Mouse (Mus musculus) small intestine, adult 2 months (tissue): ENCODE data around the gene Adap1.

Experiments used
- CTCF ChIP-seq: fragments of 200-500 bp; IDR thresholded peaks from 2 replicates; pipeline ENCODE4 v1.5.1; 2012; ENCODE audit warnings: low read depth, mild to moderate bottlenecking, control low read depth, inconsistent platforms, low read length, moderate library complexity, mixed read lengths; ENCODE audit not compliant: insufficient replicate concordance, insufficient read length; ENCODE audit errors: extremely low read depth
- POLR2A ChIP-seq: fragments of 200-500 bp; IDR thresholded peaks from 2 replicates; pipeline ENCODE4 v1.6.1; 2012; ENCODE audit warnings: low read depth, mild to moderate bottlenecking, control low read depth, inconsistent platforms, low read length, moderate library complexity

- TF ChIP-seq CTCF (no peak), POLR2A (no peak)
These were observed 74.1 kb downstream of the Adap1 start for GRCm38 (mm10) chr5:139251279-139251678.
